Mouse (Mus musculus) G1E-ER4 (cell line): ENCODE results near the gene Gm9999. TPM values are rescaled to one million over a fixed set of nuclear protein-coding genes. Genes with fewer than 3 reads are reported as not detected.

Experiments used
- GATA1 ChIP-seq: IDR thresholded peaks from one replicate; pipeline ENCODE4 v1.8.0; 2012; ENCODE audit warnings: low read length, inconsistent platforms
- polyA plus RNA-seq: library from polyadenylated mRNA; stranded (reverse); fragments of >175 nt; gene quantifications from 2 replicates; pipeline ENCODE4 v1.2.3, GENCODE M21; 2012

Gm9999 gene
- not detected in 2 replicates for polyA plus RNA-seq

DNA sequence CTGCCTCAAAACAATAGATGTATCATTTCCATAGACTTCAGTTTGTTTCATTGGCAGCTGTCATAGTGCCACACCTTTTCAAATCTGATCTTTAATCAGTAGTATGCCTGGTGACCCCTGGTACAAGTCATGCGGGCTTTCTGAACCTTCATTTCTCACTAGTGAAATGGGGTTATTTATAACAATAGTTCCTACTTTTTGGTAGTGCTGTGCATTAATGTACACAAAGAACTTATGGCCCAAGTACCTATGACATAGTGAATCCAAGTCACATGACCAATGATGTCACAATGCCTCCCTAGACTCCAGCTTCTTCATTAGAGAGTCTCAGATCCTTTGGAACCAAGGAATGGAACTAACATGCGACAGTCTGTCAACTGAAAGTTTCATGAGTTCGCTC, at the start of gene Gm9999:
TSS of gene Gm9999 (plus strand) at position 301 of the 400 bp plus-strand sequence.
- TF ChIP-seq GATA1: no peak

GRCm38 (mm10) chr7:46934788-46935187, 48.6 kb upstream of the Gm9999 start:
- no peak for TF ChIP-seq GATA1

- TF ChIP-seq GATA1: no peak
These were observed 47.5 kb upstream of the Gm9999 start for GRCm38 (mm10) chr7:46935847-46936246.

GRCm38 (mm10) chr7:46957831-46958691, 25.3 kb upstream of the Gm9999 start, which contains the start of gene Uevld:
Gene Uevld (minus strand): TSS chr7:46958527.
- no peak for TF ChIP-seq GATA1

GRCm38 (mm10) chr7:46958853-46959252, 24.5 kb upstream of the Gm9999 start:
- no peak for TF ChIP-seq GATA1

- no peak for TF ChIP-seq GATA1
These were observed 22.4 kb upstream of the Gm9999 start for GRCm38 (mm10) chr7:46960991-46961390.

DNA sequence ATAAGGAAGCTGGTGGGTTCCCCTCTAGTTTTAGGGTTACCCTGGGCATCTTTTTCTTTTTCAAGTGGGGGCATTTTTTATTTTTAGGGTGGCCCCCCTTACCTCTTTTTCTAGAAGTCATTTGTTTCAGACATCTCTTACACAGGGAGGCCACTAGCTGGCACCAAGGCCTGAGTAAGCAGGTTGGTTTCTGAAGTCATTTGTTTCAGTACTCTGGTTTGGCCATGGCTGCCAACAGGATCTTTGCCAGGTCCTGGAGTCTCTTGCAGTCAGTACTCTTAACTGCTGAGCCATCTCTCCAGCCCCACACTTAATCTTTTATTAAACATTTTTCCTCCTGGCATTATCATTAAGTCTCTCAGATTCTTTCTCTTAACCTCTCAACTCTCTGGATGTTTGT, 21.2 kb upstream of the Gm9999 start:
- no peak for TF ChIP-seq GATA1

- no peak for TF ChIP-seq GATA1
These were observed 20.4 kb upstream of the Gm9999 start for GRCm38 (mm10) chr7:46962806-46963618.

- no peak for TF ChIP-seq GATA1
These were observed 19.3 kb upstream of the Gm9999 start for GRCm38 (mm10) chr7:46964070-46964469.

DNA sequence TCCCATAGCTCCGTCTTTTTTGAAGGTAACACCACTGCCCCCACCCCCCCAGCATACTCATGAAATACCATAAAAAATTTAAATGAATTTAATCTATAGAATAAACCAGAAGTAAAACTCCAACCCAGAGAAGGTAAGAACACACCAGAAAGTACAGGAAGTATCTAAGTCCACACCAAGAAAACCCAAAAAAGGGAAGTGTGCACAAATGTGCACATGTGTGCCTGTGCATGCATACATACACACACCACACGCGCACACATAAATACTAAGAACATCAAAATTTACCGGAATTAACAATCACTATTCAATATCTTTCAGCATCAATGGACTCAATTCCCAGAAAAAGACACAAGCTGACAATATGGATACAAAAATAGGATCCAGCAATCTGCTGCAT, 13.5 kb upstream of the Gm9999 start:
- no peak for TF ChIP-seq GATA1

DNA sequence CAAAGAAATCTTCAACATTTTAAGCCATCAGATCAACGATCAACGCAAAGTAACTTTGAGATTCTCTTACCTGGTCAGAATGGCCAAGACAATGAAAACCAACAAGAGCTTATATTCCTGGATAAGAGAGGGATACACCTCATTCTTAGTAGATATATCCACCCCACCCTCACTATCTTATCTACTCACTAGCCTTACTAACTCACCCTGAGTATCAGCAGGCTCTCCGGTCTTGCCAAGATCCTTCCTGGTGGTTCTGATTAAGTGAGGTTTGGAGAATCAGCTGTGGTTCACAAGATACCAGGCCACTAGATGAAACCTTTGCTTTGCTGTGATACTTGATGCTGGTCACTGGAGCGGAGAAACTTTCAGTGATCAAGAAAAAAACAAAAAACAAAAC, 8.7 kb upstream of the Gm9999 start:
- no peak for TF ChIP-seq GATA1

DNA sequence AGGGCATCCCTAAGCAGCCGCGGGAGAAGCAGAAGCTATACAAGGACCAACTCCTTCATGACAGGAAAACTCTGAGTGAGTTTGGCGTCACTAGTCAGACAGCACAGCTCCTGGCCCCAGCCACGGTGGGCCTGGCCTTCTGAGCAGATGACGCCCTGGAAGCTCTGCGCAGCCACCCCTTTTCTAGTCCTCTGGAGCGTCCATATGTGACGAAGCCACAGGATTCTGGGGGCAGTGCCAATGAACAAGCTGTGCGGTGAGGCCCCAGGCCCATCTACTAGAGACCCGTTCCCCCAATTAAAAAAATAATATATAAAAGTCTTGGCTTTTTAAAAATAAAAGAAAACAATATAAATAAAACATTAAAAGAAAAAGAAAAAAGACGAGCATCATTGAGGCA, 7.9 kb upstream of the Gm9999 start:
- TF ChIP-seq GATA1: no peak

- no peak for TF ChIP-seq GATA1
These were observed 2.5 kb downstream of the Gm9999 start for GRCm38 (mm10) chr7:46985718-46986505.

- TF ChIP-seq GATA1: no peak
These were observed 3.3 kb downstream of the Gm9999 start for GRCm38 (mm10) chr7:46986646-46987045.

DNA sequence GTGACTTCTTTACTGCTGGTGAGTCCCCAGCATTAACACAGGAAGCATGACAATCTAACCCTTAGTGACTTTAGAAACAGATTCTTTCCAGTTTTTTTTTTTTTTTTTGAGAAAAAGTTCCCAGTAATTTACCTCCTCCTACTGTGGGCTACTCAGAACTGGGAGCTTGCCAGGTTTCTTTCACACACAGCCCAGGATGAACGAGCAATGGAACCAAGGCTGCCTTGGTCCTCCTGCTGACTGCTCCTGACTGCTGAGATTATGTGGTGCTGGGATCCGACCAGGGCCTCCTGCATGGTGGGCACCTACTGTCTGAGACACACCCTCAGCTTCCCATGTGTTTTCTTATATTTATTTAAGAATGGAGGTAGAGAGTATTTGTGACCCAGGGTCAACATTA, 3.7 kb downstream of the Gm9999 start:
- no peak for TF ChIP-seq GATA1

DNA sequence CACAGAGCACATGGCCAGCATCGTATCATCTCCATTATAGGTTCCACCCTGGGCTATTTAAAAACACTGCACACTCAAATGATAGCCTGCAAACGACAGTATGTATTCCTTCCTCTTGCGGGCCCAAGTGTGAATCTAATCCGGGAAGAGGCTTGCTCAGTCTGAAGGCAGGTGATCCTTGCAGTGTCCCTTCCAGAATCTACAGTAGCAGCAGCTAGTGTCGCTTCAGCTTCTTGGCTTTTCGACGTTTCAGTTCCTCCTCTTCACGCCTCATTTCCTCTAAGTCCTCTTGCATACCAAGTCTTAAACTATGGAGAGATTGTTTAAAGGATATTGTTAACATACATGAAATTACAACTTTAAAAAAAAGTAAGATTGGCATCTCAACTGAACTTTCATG, 9.7 kb downstream of the Gm9999 start:
- no peak for TF ChIP-seq GATA1

- no peak for TF ChIP-seq GATA1
These were observed 12.2 kb downstream of the Gm9999 start for GRCm38 (mm10) chr7:46995558-46995957.
